Mouse (Mus musculus): ENCODE results near the gene Ccdc88c.
A peak's percentile ranks its signal among the peaks of the same experiment; 100 is the strongest.

Gene Ccdc88c

GRCm38 (mm10) chr12:100966253-100966652, 62.6 kb downstream of the Ccdc88c start:
- DNase-seq (ENCODE audit: low read depth, low spot score): peak; percentile 31

- DNase-seq (ENCODE audit: low read depth, low spot score): no peak
Observed at GRCm38 (mm10) chr12:100965298-100965697, 63.6 kb downstream of the Ccdc88c start.

- DNase-seq (ENCODE audit: low read depth, low spot score): peak; percentile 57
Observed at GRCm38 (mm10) chr12:100958621-100959592, 69.9 kb downstream of the Ccdc88c start.

- DNase-seq (ENCODE audit: low read depth, low spot score): peak; percentile 69
Observed at GRCm38 (mm10) chr12:100958006-100958405, 70.8 kb downstream of the Ccdc88c start.

- no peak for DNase-seq (ENCODE audit: low read depth, low spot score)
Observed at GRCm38 (mm10) chr12:100957257-100957656, 71.6 kb downstream of the Ccdc88c start.

GRCm38 (mm10) chr12:100956825-100957224, 72.0 kb downstream of the Ccdc88c start:
- no peak for DNase-seq (ENCODE audit: low read depth, low spot score)

GRCm38 (mm10) chr12:100956028-100956427, 72.8 kb downstream of the Ccdc88c start:
- DNase-seq (ENCODE audit: low read depth, low spot score): no peak

GRCm38 (mm10) chr12:100953926-100954325, 74.9 kb downstream of the Ccdc88c start:
- no peak for DNase-seq (ENCODE audit: low read depth, low spot score)

GRCm38 (mm10) chr12:100952193-100952931, 76.5 kb downstream of the Ccdc88c start:
- DNase-seq (ENCODE audit: low read depth, low spot score): peak; percentile 63

- DNase-seq (ENCODE audit: low read depth, low spot score): no peak
Observed at GRCm38 (mm10) chr12:100949146-100949545, 79.7 kb downstream of the Ccdc88c start.

GRCm38 (mm10) chr12:100948021-100948420, 80.8 kb downstream of the Ccdc88c start:
- no peak for DNase-seq (ENCODE audit: low read depth, low spot score)

- DNase-seq (ENCODE audit: low read depth, low spot score): no peak
Observed at GRCm38 (mm10) chr12:100945948-100946347, 82.9 kb downstream of the Ccdc88c start.

GRCm38 (mm10) chr12:100945501-100945900, 83.4 kb downstream of the Ccdc88c start:
- DNase-seq (ENCODE audit: low read depth, low spot score): no peak

- no peak for DNase-seq (ENCODE audit: low read depth, low spot score)
Observed at GRCm38 (mm10) chr12:100944921-100945336, 83.9 kb downstream of the Ccdc88c start.

- no peak for DNase-seq (ENCODE audit: low read depth, low spot score)
Observed at GRCm38 (mm10) chr12:100943146-100943545, 85.7 kb downstream of the Ccdc88c start.

GRCm38 (mm10) chr12:100941361-100941760, 87.5 kb downstream of the Ccdc88c start:
- no peak for DNase-seq (ENCODE audit: low read depth, low spot score)

- DNase-seq (ENCODE audit: low read depth, low spot score): peak; percentile 34
Observed at GRCm38 (mm10) chr12:100937441-100938360, 91.2 kb downstream of the Ccdc88c start.

- no peak for DNase-seq (ENCODE audit: low read depth, low spot score)
Observed at GRCm38 (mm10) chr12:100936737-100937136, 92.1 kb downstream of the Ccdc88c start.

GRCm38 (mm10) chr12:100936116-100936515, 92.7 kb downstream of the Ccdc88c start:
- DNase-seq (ENCODE audit: low read depth, low spot score): peak; percentile 52

GRCm38 (mm10) chr12:100934796-100935195, 94.1 kb downstream of the Ccdc88c start:
- no peak for DNase-seq (ENCODE audit: low read depth, low spot score)

GRCm38 (mm10) chr12:100931653-100932052, 97.2 kb downstream of the Ccdc88c start:
- DNase-seq (ENCODE audit: low read depth, low spot score): no peak
